Mouse (Mus musculus) liver, embryonic 14.5 days (tissue): Measurements from ENCODE around the gene Pdcd1.

Source experiments
- CTCF ChIP-seq: IDR thresholded peaks from 2 replicates; pipeline ENCODE4 v1.5.1; 2016; ENCODE audit warnings: antibody characterized with exemption, low read depth, control low read depth
- EP300 ChIP-seq: IDR thresholded peaks from 2 replicates; pipeline ENCODE4 v1.6.1; 2016; ENCODE audit warnings: antibody characterized with exemption, low read depth

DNA sequence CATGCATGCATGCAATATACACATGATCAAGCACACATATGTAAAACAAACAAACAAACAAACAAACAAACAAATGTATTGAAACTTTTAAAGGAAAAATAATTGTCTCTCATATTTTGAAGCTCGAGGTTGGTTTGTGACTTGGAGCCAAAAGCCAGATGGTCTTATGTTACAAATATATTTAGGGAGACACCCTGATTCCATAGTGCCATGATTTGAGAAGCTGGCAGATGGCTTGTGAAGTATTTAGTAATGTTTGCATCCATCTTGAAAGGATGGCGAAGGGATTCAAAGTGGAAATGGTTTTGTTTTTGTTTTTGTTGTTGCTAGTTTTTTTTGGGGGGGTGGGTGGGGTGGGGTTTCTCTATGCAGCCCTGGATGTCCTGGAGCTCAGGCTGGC lies 51.3 kb downstream of the Pdcd1 start:
- no peak for TF ChIP-seq EP300
- TF ChIP-seq CTCF = no peak
